Mouse (Mus musculus): Measurements from ENCODE around the gene Pde7b. TPM values are rescaled to one million over a fixed set of nuclear protein-coding genes. Genes with fewer than 3 reads are reported as not detected.

Pde7b gene
- polyA plus RNA-seq, 1 experiment from 2014 or later = 3.3 TPM

DNA sequence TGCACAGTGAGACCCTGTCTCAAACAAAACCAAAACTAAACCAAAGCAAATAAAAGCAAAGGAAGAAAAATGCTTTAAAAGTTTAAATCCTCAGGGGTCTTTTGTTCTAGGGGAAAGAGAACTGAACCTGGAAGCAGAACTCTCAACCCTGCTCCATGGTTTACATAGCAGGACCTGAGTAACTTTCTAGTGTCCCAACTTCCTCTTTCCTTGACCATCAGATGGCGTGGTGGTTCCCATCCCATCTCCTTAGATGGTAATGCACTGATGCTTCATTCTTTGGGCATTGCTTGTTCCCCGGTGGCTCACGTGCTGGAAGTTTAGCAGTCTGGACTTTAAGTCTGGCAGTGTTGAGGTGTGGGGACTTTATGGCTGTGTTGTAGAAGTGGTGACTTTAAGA, 343.5 kb downstream of the Pde7b start:
- Histone ChIP-seq H3K27me3 (ENCODE audit: control insufficient read depth, insufficient read depth, low read length) (no peaks in the 10 kb centered on the region), H3K27ac (ENCODE audit: low read length) (no peak overlapping the region), H3K36me3 (ENCODE audit: control insufficient read depth, insufficient read depth, low read length) (no peaks in the 10 kb centered on the region), H3K4me3 (replicated peaks; ENCODE audit: low read length) (no peak overlapping the region), H3K4me1 (ENCODE audit: control insufficient read depth, insufficient read depth, low read length) (no peaks in the 10 kb centered on the region), H3K9me3 (replicated peaks; ENCODE audit: control insufficient read depth, low read length) (no peaks in the 10 kb centered on the region), H3K9ac (ENCODE audit: low read length) (no peak overlapping the region), H3K4me2 (ENCODE audit: low read depth, low read length) (no peak overlapping the region)
- ATAC-seq (ENCODE audit: insufficient read depth, low FRiP score) = no peak
- 74% methylated on average over 3 of the region's 3 CpGs for WGBS

- Histone ChIP-seq H3K36me3 (ENCODE audit: control insufficient read depth, insufficient read depth, low read length) (no peaks in the 10 kb centered on the region), H3K4me2 (ENCODE audit: low read depth, low read length) (no peak overlapping the region), H3K27me3 (ENCODE audit: control insufficient read depth, insufficient read depth, low read length) (no peaks in the 10 kb centered on the region), H3K27ac (ENCODE audit: low read length) (no peak overlapping the region), H3K9ac (ENCODE audit: low read length) (no peak overlapping the region), H3K4me3 (replicated peaks; ENCODE audit: low read length) (no peak overlapping the region), H3K4me1 (ENCODE audit: control insufficient read depth, insufficient read depth, low read length) (no peaks in the 10 kb centered on the region), H3K9me3 (replicated peaks; ENCODE audit: control insufficient read depth, low read length) (no peaks in the 10 kb centered on the region)
- 83% methylated on average over 3 of the region's 3 CpGs for WGBS
- no peak for ATAC-seq (ENCODE audit: insufficient read depth, low FRiP score)
Observed at GRCm38 (mm10) chr10:20380798-20381197, 344.1 kb downstream of the Pde7b start.

DNA sequence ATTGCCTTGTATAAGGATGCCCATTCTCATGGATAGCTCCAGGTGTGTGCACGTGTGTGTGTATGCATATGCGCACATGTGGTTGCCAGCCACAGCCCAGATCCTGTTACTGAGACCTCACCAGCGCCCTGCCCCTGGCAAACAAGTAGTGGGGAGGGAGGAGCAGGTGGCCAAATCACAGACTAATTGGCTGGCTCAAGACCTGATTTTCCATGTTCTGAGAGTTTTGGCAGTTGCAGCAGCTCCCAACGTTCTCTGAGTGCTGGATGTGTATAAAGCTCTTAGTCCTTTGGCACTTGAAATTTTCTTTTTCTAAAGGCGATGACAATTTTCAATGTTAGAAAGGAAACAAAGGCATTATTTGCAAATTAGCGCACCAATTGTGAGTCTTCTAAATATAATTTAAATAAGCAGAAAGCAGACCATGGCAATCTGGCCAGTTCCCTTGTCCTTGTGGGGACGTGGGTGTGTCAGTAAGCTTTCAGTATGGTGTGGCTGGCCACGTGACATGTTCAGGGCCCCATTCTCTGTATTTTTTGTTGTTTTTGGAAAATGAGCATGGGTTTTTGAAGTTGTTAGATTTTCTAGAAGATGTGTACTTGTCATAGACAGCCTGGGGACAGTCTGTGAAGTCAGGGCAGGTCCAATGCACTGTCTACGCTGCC, 345.7 kb downstream of the Pde7b start:
- Histone ChIP-seq H3K9ac (ENCODE audit: low read length) (no peak overlapping the region), H3K27ac (ENCODE audit: low read length) (no peak overlapping the region), H3K4me1 (ENCODE audit: control insufficient read depth, insufficient read depth, low read length) (no peaks in the 10 kb centered on the region), H3K36me3 (ENCODE audit: control insufficient read depth, insufficient read depth, low read length) (no peaks in the 10 kb centered on the region), H3K4me3 (replicated peaks; ENCODE audit: low read length) (no peak overlapping the region), H3K4me2 (ENCODE audit: low read depth, low read length) (no peak overlapping the region), H3K27me3 (ENCODE audit: control insufficient read depth, insufficient read depth, low read length) (no peaks in the 10 kb centered on the region), H3K9me3 (replicated peaks; ENCODE audit: control insufficient read depth, low read length) (no peaks in the 10 kb centered on the region)
- WGBS = 76% methylated on average over 9 of the region's 9 CpGs
- ATAC-seq (ENCODE audit: insufficient read depth, low FRiP score) = no peak

DNA sequence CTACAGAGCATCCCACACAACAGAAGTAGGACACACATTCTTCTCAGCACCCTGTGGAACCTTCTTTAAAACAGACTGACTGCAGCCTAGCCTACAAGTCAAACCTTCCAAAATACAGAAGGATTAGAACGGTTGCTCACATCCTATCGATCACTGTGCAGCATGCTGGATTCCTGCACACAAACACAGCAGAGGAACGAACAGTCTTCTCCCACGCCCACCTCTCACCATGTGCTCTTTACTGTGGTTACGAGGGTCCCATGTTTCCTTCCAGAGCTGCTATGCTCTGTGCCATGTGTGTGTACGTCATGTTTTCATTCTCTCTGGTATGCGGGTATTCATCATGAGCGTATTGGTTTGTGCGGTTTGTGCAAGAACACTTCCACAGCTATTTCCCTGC, 347.3 kb downstream of the Pde7b start:
- Histone ChIP-seq H3K27ac (ENCODE audit: low read length) (no peak overlapping the region), H3K4me3 (replicated peaks; ENCODE audit: low read length) (no peak overlapping the region), H3K4me1 (ENCODE audit: control insufficient read depth, insufficient read depth, low read length) (no peaks in the 10 kb centered on the region), H3K9ac (ENCODE audit: low read length) (no peak overlapping the region), H3K9me3 (replicated peaks; ENCODE audit: control insufficient read depth, low read length) (no peaks in the 10 kb centered on the region), H3K36me3 (ENCODE audit: control insufficient read depth, insufficient read depth, low read length) (no peaks in the 10 kb centered on the region), H3K4me2 (ENCODE audit: low read depth, low read length) (no peak overlapping the region), H3K27me3 (ENCODE audit: control insufficient read depth, insufficient read depth, low read length) (no peaks in the 10 kb centered on the region)
- no peak for ATAC-seq (ENCODE audit: insufficient read depth, low FRiP score)
- WGBS = 79% methylated on average over 9 of the region's 9 CpGs

DNA sequence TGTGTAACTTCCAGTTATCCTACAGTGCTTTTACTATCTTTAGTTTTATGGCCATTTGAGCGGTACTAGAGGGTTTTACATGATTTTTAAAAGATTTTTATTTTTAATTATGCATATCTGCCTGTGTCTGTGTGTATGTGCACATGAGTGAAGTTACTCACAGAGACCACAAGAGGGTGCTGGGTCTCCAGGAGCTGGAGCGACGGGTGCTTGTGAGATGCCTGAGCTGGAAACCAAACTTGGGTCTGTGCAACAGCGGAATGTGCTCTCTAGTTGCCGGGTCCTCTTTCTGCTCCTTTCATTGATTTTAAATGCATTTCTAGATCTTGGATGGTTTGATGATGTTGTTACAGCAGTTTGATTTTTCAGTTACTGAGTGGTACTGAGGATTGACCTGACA, 352.8 kb downstream of the Pde7b start:
- no peaks in the 10 kb centered on the region for H3K27me3 ChIP-seq (ENCODE audit: control insufficient read depth, insufficient read depth, low read length)
- H3K4me3 ChIP-seq (replicated peaks; ENCODE audit: low read length) = no peak overlapping the region
- WGBS = 91% methylated on average over 5 of the region's 5 CpGs
- ATAC-seq (ENCODE audit: insufficient read depth, low FRiP score) = no peak
- H3K4me2 ChIP-seq (ENCODE audit: low read depth, low read length) = no peak overlapping the region
- H3K36me3 ChIP-seq (ENCODE audit: control insufficient read depth, insufficient read depth, low read length) = no peaks in the 10 kb centered on the region
- H3K4me1 ChIP-seq (ENCODE audit: control insufficient read depth, insufficient read depth, low read length) = no peaks in the 10 kb centered on the region
- 0 out of 2 replicates have a peak, but pooled peaks cover 4% of the 10 kb centered on the region for H3K9me3 ChIP-seq (replicated peaks; ENCODE audit: control insufficient read depth, low read length)
- H3K9ac ChIP-seq (ENCODE audit: low read length) = no peak overlapping the region
- H3K27ac ChIP-seq (ENCODE audit: low read length) = no peak overlapping the region

- H3K4me3 ChIP-seq (replicated peaks; ENCODE audit: low read length) = no peak overlapping the region
- no peaks in the 10 kb centered on the region for H3K36me3 ChIP-seq (ENCODE audit: control insufficient read depth, insufficient read depth, low read length)
- no peak overlapping the region for H3K27ac ChIP-seq (ENCODE audit: low read length)
- H3K9ac ChIP-seq (ENCODE audit: low read length) = no peak overlapping the region
- H3K9me3 ChIP-seq (replicated peaks; ENCODE audit: control insufficient read depth, low read length) = no peaks in the 10 kb centered on the region
- no peaks in the 10 kb centered on the region for H3K4me1 ChIP-seq (ENCODE audit: control insufficient read depth, insufficient read depth, low read length)
- no peaks in the 10 kb centered on the region for H3K27me3 ChIP-seq (ENCODE audit: control insufficient read depth, insufficient read depth, low read length)
- ATAC-seq (ENCODE audit: insufficient read depth, low FRiP score) = no peak
- 66% methylated on average over 4 of the region's 4 CpGs for WGBS
- no peak overlapping the region for H3K4me2 ChIP-seq (ENCODE audit: low read depth, low read length)
Observed at GRCm38 (mm10) chr10:20362450-20363118, 362.3 kb downstream of the Pde7b start.

GRCm38 (mm10) chr10:20361542-20362449, 363.1 kb downstream of the Pde7b start:
- Histone ChIP-seq H3K27me3 (ENCODE audit: control insufficient read depth, insufficient read depth, low read length) (no peaks in the 10 kb centered on the region), H3K36me3 (ENCODE audit: control insufficient read depth, insufficient read depth, low read length) (no peaks in the 10 kb centered on the region), H3K27ac (ENCODE audit: low read length) (no peak overlapping the region), H3K4me1 (ENCODE audit: control insufficient read depth, insufficient read depth, low read length) (no peaks in the 10 kb centered on the region), H3K4me3 (replicated peaks; ENCODE audit: low read length) (no peak overlapping the region), H3K4me2 (ENCODE audit: low read depth, low read length) (no peak overlapping the region), H3K9me3 (replicated peaks; ENCODE audit: control insufficient read depth, low read length) (no peaks in the 10 kb centered on the region), H3K9ac (ENCODE audit: low read length) (no peak overlapping the region)
- WGBS = 56% methylated on average over 10 of the region's 10 CpGs
- ATAC-seq (ENCODE audit: insufficient read depth, low FRiP score) = no peak

GRCm38 (mm10) chr10:20348894-20349293, 376.0 kb downstream of the Pde7b start:
- Histone ChIP-seq H3K4me2 (ENCODE audit: low read depth, low read length) (peak overlapping the region; percentile 88; the same call in 1 of the 2 replicates), H3K4me1 (ENCODE audit: control insufficient read depth, insufficient read depth, low read length) (peaks cover 9% of the 10 kb centered on the region; the same call in 1 of the 2 replicates), H3K4me3 (replicated peaks; ENCODE audit: low read length) (no peak overlapping the region), H3K27me3 (ENCODE audit: control insufficient read depth, insufficient read depth, low read length) (no peaks in the 10 kb centered on the region), H3K36me3 (ENCODE audit: control insufficient read depth, insufficient read depth, low read length) (peaks cover 13% of the 10 kb centered on the region), H3K9me3 (replicated peaks; ENCODE audit: control insufficient read depth, low read length) (no peaks in the 10 kb centered on the region), H3K9ac (ENCODE audit: low read length) (no peak overlapping the region), H3K27ac (ENCODE audit: low read length) (no peak overlapping the region)
- no peak for ATAC-seq (ENCODE audit: insufficient read depth, low FRiP score)
- 89% methylated on average over 2 of the region's 2 CpGs for WGBS

All from stomach, embryonic 16.5 days (tissue).